Mouse (Mus musculus): ENCODE data around the gene Tpst1.

DNA sequence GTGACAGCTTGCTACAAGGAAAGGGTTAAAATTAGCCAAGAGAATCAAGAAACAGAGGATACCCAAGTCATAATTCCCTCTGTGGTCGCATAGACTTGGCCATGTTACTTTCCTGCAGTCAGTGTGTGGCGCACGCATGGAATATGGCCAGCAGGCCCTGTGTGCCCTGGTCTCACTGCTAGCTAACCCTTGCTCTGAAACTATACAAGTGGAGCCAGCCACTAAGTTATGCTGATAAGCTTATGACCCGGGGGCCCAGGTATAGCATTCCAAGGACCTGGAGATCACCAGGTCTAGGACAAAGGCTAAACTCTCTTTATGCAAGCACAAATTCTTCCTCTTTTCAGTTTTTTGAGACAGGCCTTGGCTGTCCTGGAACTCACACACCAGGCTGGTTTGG, 32.3 kb upstream of the Tpst1 start:
- TF ChIP-seq CTCF (IDR thresholded peaks at IDR 0.05; ENCODE audit: extremely low read depth, insufficient read depth, low read length) (no peak), POLR2A (IDR thresholded peaks at IDR 0.05; ENCODE audit: extremely low read depth, insufficient read depth, low read length) (no peak)

Measured in cortical plate, adult 2 months (tissue).